Mouse (Mus musculus) embryo, embryonic 11 days (tissue): ENCODE results near the gene Chrna4.

ENCODE experiments used
- DNase-seq: peaks from one replicate; pipeline ENCODE4 v3.0.0-alpha.2; 2015

Gene Chrna4

GRCm38 (mm10) chr2:181043437-181043836 is at the start of gene Chrna4:
Gene Chrna4 (minus strand): TSS chr2:181043546.
- DNase-seq = peak; percentile 35

GRCm38 (mm10) chr2:181090123-181090522 is 46.8 kb upstream of the Chrna4 start:
- DNase-seq = no peak

DNA sequence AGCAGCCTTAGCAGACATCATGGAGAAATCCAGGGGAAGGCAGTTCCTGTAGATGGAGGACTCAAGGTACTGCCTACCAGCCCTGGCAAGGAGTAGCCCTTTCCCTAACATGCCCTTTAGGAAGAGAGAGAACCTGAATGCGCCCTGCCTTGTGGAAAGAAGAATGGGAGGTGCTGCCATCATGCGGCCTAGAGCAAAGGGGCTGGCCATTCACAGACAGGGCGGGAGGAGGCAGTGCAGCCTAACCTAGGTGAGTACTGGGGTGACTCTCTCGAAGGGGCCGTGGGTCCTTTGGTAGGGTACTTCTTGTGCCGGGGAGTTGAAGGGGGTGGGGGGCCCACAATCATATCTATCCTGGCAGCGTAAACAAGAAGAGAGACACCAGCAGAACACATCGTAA is 41.7 kb upstream of the Chrna4 start:
- DNase-seq = no peak

DNA sequence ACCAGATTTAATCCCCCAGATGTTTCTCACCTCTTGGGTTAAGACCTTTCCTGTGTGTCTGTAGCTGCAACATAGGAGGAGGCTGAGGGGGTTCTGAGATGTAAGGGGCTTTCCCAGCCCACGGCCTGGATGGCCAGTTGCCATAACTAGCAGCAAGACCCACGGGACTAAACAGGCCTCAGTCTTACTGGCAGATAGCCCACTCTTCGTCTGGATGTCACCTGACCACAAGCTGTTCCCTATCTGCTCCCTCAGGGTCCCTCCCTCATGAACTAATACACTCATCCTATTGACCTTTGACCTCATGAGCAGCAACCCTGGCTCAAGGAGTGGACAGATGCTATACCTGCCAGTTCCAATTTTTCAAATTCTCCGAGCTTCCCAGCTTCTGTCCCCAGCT is 40.6 kb upstream of the Chrna4 start:
- no peak for DNase-seq

DNA sequence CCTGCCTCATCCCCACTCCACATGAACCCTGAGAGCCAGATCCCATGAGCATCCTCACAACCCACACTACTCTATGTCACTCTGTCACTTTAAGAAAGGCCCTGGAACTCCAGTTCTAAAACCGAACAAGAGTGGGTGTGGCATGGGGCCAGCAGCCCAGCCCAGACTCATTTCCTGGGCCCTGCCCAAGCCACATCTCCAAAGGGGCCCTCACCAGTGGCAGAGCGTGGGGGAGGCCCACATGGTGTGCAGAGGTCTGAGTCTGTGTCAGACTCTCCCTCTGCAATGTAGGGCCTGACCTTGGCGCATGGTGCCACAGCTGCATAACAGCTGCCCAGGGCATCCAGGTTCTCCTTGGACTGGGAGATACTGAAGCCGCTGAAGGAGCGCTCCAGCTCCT is 37.5 kb upstream of the Chrna4 start:
- DNase-seq = no peak

DNA sequence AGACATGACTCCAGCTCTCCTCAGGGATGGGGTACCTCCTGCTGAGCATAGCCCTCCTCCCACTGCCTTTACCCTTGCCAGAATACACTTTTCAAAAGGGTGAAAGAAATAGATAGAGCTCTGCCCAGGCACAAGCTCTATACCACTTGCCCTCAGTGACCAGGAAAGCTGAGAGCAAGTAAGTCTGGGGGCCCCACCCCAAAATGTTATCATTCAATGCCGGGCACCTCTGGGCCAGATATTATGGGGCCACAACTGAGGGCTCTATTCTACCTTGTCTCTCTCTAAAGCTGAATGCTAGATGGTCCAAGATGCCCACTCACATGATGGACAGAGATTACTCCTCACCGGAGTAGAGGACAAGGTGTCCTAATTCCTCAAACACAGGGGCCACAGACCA is 36.2 kb upstream of the Chrna4 start:
- no peak for DNase-seq

DNA sequence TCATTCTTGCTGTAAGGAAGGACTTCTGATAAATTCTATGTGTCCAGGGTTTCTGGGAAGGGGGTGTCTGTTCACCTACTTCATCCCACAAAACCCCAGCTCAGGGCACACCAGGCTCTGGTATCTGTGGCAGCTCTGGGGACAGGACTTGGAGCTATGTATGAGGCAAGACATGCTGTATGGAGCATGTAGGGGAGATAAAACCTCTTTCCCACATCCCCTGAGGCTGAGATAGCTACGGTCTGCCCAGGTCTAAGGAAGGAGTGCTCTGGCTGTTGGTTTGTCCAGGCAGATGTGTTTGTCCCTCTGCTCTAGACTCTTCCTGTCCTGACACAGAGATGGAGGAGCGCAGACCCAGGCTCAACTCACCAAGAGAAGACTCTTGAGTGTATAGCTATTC is 35.6 kb upstream of the Chrna4 start:
- DNase-seq = no peak

DNA sequence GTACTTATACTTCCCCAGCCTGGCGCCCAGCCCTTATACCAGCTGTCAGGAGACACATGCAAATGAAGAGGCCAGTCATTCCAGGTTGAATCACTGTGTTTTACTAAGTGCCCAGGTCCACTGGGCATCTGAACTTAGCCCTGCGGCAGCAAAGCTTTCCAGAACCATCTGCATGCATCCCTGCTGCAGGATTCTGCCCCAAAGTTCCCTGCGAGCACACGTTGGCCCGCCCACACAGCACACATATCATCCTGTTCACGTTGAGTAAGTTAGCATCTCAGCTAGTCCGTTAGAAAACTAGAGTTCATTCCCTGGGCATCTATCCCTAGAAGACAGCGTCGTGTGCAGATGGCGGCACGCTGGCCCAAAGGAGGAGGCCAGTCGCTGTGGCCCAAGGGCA is 32.2 kb upstream of the Chrna4 start:
- no peak for DNase-seq

- no peak for DNase-seq
These were observed 29.0 kb upstream of the Chrna4 start for GRCm38 (mm10) chr2:181072403-181072714.

GRCm38 (mm10) chr2:181071706-181072402 is 28.5 kb upstream of the Chrna4 start:
- DNase-seq = peak; percentile 74

GRCm38 (mm10) chr2:181070136-181070535 is 26.8 kb upstream of the Chrna4 start:
- DNase-seq = no peak

GRCm38 (mm10) chr2:181068499-181068898 is 25.2 kb upstream of the Chrna4 start:
- DNase-seq = no peak

DNA sequence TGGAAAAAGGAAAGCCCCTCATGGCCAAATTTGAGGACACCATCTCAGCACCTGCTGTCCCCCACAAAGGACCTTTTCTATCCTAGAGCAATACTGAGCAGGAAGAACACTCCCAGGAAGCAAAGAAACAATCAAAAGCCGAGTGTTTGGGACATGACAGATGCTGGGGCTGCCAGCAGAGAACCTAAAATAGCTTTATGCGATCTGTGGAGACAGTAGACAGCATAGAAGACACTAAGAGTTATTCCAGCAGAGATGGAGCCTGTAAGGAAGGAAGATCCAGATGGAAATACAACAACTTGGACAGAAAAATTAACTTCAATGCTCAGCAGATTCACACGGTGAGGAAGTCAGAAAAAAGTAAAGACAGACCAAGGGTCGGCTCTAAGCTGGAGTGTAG is 22.5 kb upstream of the Chrna4 start:
- no peak for DNase-seq

GRCm38 (mm10) chr2:181060127-181060526 is 16.8 kb upstream of the Chrna4 start:
- DNase-seq = peak; percentile 86

GRCm38 (mm10) chr2:181058193-181058592 is 14.8 kb upstream of the Chrna4 start:
- DNase-seq = peak; percentile 18

DNA sequence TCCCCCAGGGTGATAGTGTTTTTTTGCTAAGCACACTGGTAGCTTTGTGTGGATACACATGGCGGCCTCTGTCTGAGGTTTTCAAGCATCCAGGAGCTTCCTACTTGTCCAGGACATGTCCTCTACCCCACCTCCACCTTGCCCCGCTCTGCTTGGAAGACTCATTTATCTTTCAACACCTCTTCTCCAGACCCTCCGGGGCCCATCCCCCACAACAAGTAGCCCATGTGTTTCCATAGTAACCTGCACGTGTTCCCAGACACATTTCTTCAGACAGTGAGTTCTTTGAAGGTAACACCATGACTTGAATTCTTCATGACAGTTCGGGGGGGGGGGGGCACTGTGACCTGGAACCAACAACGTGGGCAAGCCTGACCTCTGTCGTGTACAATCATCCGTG is 14.0 kb upstream of the Chrna4 start:
- peak; percentile 47 for DNase-seq

GRCm38 (mm10) chr2:181052171-181052570 is 8.8 kb upstream of the Chrna4 start:
- DNase-seq = no peak

DNA sequence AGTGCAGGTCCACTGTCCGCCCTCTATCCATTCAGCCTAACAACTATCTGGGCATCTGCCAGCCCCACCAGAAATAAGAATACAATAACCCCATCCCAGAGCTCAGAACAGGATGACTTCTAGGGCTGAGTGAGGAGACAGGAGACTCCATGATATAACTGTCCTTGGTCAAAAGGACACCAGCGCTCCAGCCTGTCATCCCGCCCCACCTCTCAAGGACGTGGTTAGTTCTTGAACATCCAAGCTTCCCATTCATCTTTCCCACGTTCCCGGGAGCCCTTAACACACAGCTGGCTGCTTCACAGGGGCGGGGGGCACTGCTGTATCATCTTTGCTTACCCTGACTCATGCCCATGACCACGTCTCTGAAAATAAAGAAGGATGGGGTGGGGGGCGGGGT is 5.6 kb upstream of the Chrna4 start:
- no peak for DNase-seq

GRCm38 (mm10) chr2:181048252-181048945 is 5.1 kb upstream of the Chrna4 start:
- no peak for DNase-seq

GRCm38 (mm10) chr2:181044001-181044400 is 655 bp upstream of the Chrna4 start:
- peak; percentile 60 for DNase-seq

GRCm38 (mm10) chr2:181042376-181042775 is 970 bp downstream of the Chrna4 start:
- peak; percentile 44 for DNase-seq

GRCm38 (mm10) chr2:181041941-181042340 is 1.4 kb downstream of the Chrna4 start:
- peak; percentile 28 for DNase-seq

- no peak for DNase-seq
These were observed 4.0 kb downstream of the Chrna4 start for GRCm38 (mm10) chr2:181039356-181039680.

- peak; percentile 75 for DNase-seq
These were observed 4.5 kb downstream of the Chrna4 start for GRCm38 (mm10) chr2:181038644-181039355.
